Mouse (Mus musculus): ENCODE data around the gene Olfr961. TPM values are rescaled to one million over a fixed set of nuclear protein-coding genes. Genes with fewer than 3 reads are reported as not detected.

Olfr961 gene
- polyA plus RNA-seq (2016; fragmentation: Nextera tagmentation; extraction: Ambion mirVana) = not detected in 2 replicates

GRCm38 (mm10) chr9:39644785-39645184 is at the start of gene Olfr961:
Gene Olfr961 (plus strand): TSS chr9:39645085.
- no peaks in the 10 kb centered on the region for H3K36me3 ChIP-seq
- H3K9ac ChIP-seq = no peak within 1 kb of the TSS
- no peaks in the 10 kb centered on the region for H3K27me3 ChIP-seq
- no peak within 1 kb of the TSS for H3K4me3 ChIP-seq
- H3K4me1 ChIP-seq = no peaks in the 10 kb centered on the region
- no peak within 1 kb of the TSS for H3K4me2 ChIP-seq (replicated peaks)
- ATAC-seq (ENCODE audit: insufficient number of reproducible peaks, insufficient read depth, low FRiP score, low TSS enrichment) = no peak
- no peak within 1 kb of the TSS for H3K27ac ChIP-seq
- no peaks in the 10 kb centered on the region for H3K9me3 ChIP-seq

GRCm38 (mm10) chr9:39602536-39603332 is 42.2 kb upstream of the Olfr961 start:
- Histone ChIP-seq H3K27me3 (no peaks in the 10 kb centered on the region), H3K9me3 (no peaks in the 10 kb centered on the region), H3K4me3 (peak overlapping the region; percentile 46), H3K9ac (no peak overlapping the region), H3K4me2 (replicated peaks) (peak overlapping the region; percentile 69), H3K36me3 (peaks cover 5% of the 10 kb centered on the region; the same call in 1 of the 2 replicates), H3K4me1 (peaks cover 4% of the 10 kb centered on the region; the same call in 1 of the 2 replicates), H3K27ac (peak overlapping the region; percentile 46; the same call in 1 of the 2 replicates)
- 0 out of 2 replicates have a peak, but pooled peaks have one; percentile 55 for ATAC-seq (ENCODE audit: insufficient number of reproducible peaks, insufficient read depth, low FRiP score, low TSS enrichment)
- under 1% methylated on average over 19 of the region's 19 CpGs for WGBS

GRCm38 (mm10) chr9:39603333-39603845 is 41.5 kb upstream of the Olfr961 start:
- H3K9me3 ChIP-seq = no peaks in the 10 kb centered on the region
- peaks cover 5% of the 10 kb centered on the region; the same call in 1 of the 2 replicates for H3K36me3 ChIP-seq
- peak overlapping the region; percentile 19; the same call in 1 of the 2 replicates for H3K9ac ChIP-seq
- peaks cover 4% of the 10 kb centered on the region; the same call in 1 of the 2 replicates for H3K4me1 ChIP-seq
- peak; percentile 74; the same call in 1 of the 2 replicates for ATAC-seq (ENCODE audit: insufficient number of reproducible peaks, insufficient read depth, low FRiP score, low TSS enrichment)
- no peaks in the 10 kb centered on the region for H3K27me3 ChIP-seq
- peak overlapping the region; percentile 72 for H3K27ac ChIP-seq
- H3K4me2 ChIP-seq (replicated peaks) = peak overlapping the region; percentile 69
- H3K4me3 ChIP-seq = peak overlapping the region; percentile 46
- WGBS = under 1% methylated on average over 9 of the region's 9 CpGs

GRCm38 (mm10) chr9:39603999-39604453 is 40.9 kb upstream of the Olfr961 start, which contains the start of gene AW551984:
Gene AW551984 (minus strand): TSS chr9:39604403.
- H3K4me1 ChIP-seq = peaks cover 4% of the 10 kb centered on the region; the same call in 1 of the 2 replicates
- WGBS = 0% methylated on average over 8 of the region's 8 CpGs
- no peaks in the 10 kb centered on the region for H3K27me3 ChIP-seq
- peak within 1 kb of the TSS; percentile 19; the same call in 1 of the 2 replicates for H3K9ac ChIP-seq
- peak; percentile 85 for ATAC-seq (ENCODE audit: insufficient number of reproducible peaks, insufficient read depth, low FRiP score, low TSS enrichment)
- peak within 1 kb of the TSS; percentile 72 for H3K27ac ChIP-seq
- peak within 1 kb of the TSS; percentile 46 for H3K4me3 ChIP-seq
- H3K36me3 ChIP-seq = peaks cover 5% of the 10 kb centered on the region; the same call in 1 of the 2 replicates
- peak within 1 kb of the TSS; percentile 69 for H3K4me2 ChIP-seq (replicated peaks)
- no peaks in the 10 kb centered on the region for H3K9me3 ChIP-seq

- no peak overlapping the region for H3K4me2 ChIP-seq (replicated peaks)
- no peaks in the 10 kb centered on the region for H3K9me3 ChIP-seq
- H3K36me3 ChIP-seq = no peaks in the 10 kb centered on the region
- no peak overlapping the region for H3K9ac ChIP-seq
- no peak for ATAC-seq (ENCODE audit: insufficient number of reproducible peaks, insufficient read depth, low FRiP score, low TSS enrichment)
- H3K27ac ChIP-seq = no peak overlapping the region
- H3K4me3 ChIP-seq = no peak overlapping the region
- H3K27me3 ChIP-seq = no peaks in the 10 kb centered on the region
- H3K4me1 ChIP-seq = peaks cover 4% of the 10 kb centered on the region; the same call in 1 of the 2 replicates
These were observed 36.4 kb upstream of the Olfr961 start for GRCm38 (mm10) chr9:39608497-39608896.

GRCm38 (mm10) chr9:39610355-39610754 is 34.5 kb upstream of the Olfr961 start, which contains the start of gene Olfr148:
Gene Olfr148 (plus strand): TSS chr9:39610655.
- Histone ChIP-seq H3K9ac (no peak within 1 kb of the TSS), H3K4me2 (replicated peaks) (no peak within 1 kb of the TSS), H3K27ac (no peak within 1 kb of the TSS), H3K36me3 (no peaks in the 10 kb centered on the region), H3K27me3 (no peaks in the 10 kb centered on the region), H3K9me3 (no peaks in the 10 kb centered on the region), H3K4me1 (no peaks in the 10 kb centered on the region), H3K4me3 (no peak within 1 kb of the TSS)
- ATAC-seq (ENCODE audit: insufficient number of reproducible peaks, insufficient read depth, low FRiP score, low TSS enrichment) = no peak
- 71% methylated on average over 3 of the region's 3 CpGs for WGBS

- Histone ChIP-seq H3K27me3 (no peaks in the 10 kb centered on the region), H3K4me3 (no peak overlapping the region), H3K4me1 (no peaks in the 10 kb centered on the region), H3K9me3 (no peaks in the 10 kb centered on the region), H3K4me2 (replicated peaks) (no peak overlapping the region), H3K9ac (no peak overlapping the region), H3K27ac (no peak overlapping the region), H3K36me3 (no peaks in the 10 kb centered on the region)
- WGBS = 63% methylated on average over 1 of the region's 1 CpGs
- no peak for ATAC-seq (ENCODE audit: insufficient number of reproducible peaks, insufficient read depth, low FRiP score, low TSS enrichment)
These were observed 32.9 kb upstream of the Olfr961 start for GRCm38 (mm10) chr9:39611953-39612352.

- H3K4me2 ChIP-seq (replicated peaks) = no peak within 1 kb of the TSS
- WGBS = 79% methylated on average over 1 of the region's 1 CpGs
- no peak within 1 kb of the TSS for H3K9ac ChIP-seq
- H3K36me3 ChIP-seq = no peaks in the 10 kb centered on the region
- no peak for ATAC-seq (ENCODE audit: insufficient number of reproducible peaks, insufficient read depth, low FRiP score, low TSS enrichment)
- H3K4me3 ChIP-seq = no peak within 1 kb of the TSS
- H3K9me3 ChIP-seq = no peaks in the 10 kb centered on the region
- no peaks in the 10 kb centered on the region for H3K4me1 ChIP-seq
- no peak within 1 kb of the TSS for H3K27ac ChIP-seq
- H3K27me3 ChIP-seq = no peaks in the 10 kb centered on the region
These were observed 23.8 kb upstream of the Olfr961 start, which contains the start of gene Olfr960 for GRCm38 (mm10) chr9:39621073-39621472. Gene Olfr960 (plus strand): TSS chr9:39621373.

- no peak overlapping the region for H3K4me2 ChIP-seq (replicated peaks)
- H3K36me3 ChIP-seq = no peaks in the 10 kb centered on the region
- H3K9ac ChIP-seq = no peak overlapping the region
- ATAC-seq (ENCODE audit: insufficient number of reproducible peaks, insufficient read depth, low FRiP score, low TSS enrichment) = no peak
- H3K9me3 ChIP-seq = no peaks in the 10 kb centered on the region
- H3K4me3 ChIP-seq = no peak overlapping the region
- 94% methylated on average over 3 of the region's 3 CpGs for WGBS
- H3K27me3 ChIP-seq = no peaks in the 10 kb centered on the region
- H3K27ac ChIP-seq = no peak overlapping the region
- no peaks in the 10 kb centered on the region for H3K4me1 ChIP-seq
These were observed 21.1 kb upstream of the Olfr961 start for GRCm38 (mm10) chr9:39623783-39624182.

GRCm38 (mm10) chr9:39624711-39625110 is 20.2 kb upstream of the Olfr961 start:
- WGBS = 77% methylated on average over 2 of the region's 2 CpGs
- no peaks in the 10 kb centered on the region for H3K4me1 ChIP-seq
- no peaks in the 10 kb centered on the region for H3K9me3 ChIP-seq
- no peak overlapping the region for H3K27ac ChIP-seq
- ATAC-seq (ENCODE audit: insufficient number of reproducible peaks, insufficient read depth, low FRiP score, low TSS enrichment) = no peak
- H3K9ac ChIP-seq = no peak overlapping the region
- H3K4me2 ChIP-seq (replicated peaks) = no peak overlapping the region
- no peaks in the 10 kb centered on the region for H3K36me3 ChIP-seq
- no peak overlapping the region for H3K4me3 ChIP-seq
- H3K27me3 ChIP-seq = no peaks in the 10 kb centered on the region

- 79% methylated on average over 2 of the region's 2 CpGs for WGBS
- H3K27me3 ChIP-seq = no peaks in the 10 kb centered on the region
- no peaks in the 10 kb centered on the region for H3K4me1 ChIP-seq
- H3K4me3 ChIP-seq = no peak overlapping the region
- H3K9me3 ChIP-seq = no peaks in the 10 kb centered on the region
- ATAC-seq (ENCODE audit: insufficient number of reproducible peaks, insufficient read depth, low FRiP score, low TSS enrichment) = no peak
- no peaks in the 10 kb centered on the region for H3K36me3 ChIP-seq
- no peak overlapping the region for H3K27ac ChIP-seq
- H3K9ac ChIP-seq = no peak overlapping the region
- no peak overlapping the region for H3K4me2 ChIP-seq (replicated peaks)
These were observed 15.8 kb upstream of the Olfr961 start for GRCm38 (mm10) chr9:39629069-39629468.

All from embryonic facial prominence, embryonic 12.5 days (tissue).